Mouse (Mus musculus) CD4-positive naive resting alpha-beta T cell, adult 57 days (primary cell): Measurements from ENCODE around the gene Psmc1. TPM values are rescaled to one million over a fixed set of nuclear protein-coding genes. Genes with fewer than 3 reads are reported as not detected.

ENCODE experiments used
- total RNA-seq: library from RNA; stranded (reverse); gene quantifications from one replicate; pipeline ENCODE4 v1.2.4, GENCODE M21; 2023

The Psmc1 gene
- 67.6 TPM for total RNA-seq

DNA sequence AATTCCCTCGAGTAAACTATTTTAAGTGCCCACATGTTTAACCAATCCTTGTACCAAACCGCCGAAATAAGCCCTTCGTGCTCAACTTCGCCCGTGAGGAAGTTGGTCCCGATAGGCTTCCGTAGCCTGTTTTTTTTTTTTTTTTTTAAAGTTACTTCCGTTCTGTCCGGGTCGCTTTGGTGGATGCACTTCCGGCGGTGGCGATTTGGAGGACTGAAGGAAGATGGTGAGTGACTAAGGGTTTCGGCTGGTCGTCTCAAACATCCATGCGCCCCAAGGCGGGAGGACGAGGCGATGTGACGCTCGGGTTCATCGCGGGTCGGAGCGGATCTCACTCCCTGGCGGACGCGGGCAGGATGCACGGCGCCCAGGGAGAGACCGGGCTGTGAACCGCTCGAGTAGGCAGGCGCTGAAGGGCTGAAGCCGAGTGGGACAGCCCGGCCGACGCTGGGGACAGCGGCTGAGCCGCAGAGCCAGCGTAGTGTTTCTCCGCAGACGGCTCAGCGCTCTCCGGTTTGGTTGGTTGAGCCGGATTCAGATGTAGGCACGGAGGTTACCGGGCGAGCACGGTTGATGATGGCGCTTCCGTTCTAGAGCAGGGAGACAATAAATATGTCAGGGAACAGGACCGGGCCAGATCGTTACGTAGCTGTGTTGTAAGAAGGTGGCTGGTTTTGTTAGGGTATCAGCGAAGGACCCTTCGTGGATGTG lies at the start of gene Psmc1:
Gene Psmc1, plus strand, starts transcription at position 169 of the 711 bp plus-strand sequence.

DNA sequence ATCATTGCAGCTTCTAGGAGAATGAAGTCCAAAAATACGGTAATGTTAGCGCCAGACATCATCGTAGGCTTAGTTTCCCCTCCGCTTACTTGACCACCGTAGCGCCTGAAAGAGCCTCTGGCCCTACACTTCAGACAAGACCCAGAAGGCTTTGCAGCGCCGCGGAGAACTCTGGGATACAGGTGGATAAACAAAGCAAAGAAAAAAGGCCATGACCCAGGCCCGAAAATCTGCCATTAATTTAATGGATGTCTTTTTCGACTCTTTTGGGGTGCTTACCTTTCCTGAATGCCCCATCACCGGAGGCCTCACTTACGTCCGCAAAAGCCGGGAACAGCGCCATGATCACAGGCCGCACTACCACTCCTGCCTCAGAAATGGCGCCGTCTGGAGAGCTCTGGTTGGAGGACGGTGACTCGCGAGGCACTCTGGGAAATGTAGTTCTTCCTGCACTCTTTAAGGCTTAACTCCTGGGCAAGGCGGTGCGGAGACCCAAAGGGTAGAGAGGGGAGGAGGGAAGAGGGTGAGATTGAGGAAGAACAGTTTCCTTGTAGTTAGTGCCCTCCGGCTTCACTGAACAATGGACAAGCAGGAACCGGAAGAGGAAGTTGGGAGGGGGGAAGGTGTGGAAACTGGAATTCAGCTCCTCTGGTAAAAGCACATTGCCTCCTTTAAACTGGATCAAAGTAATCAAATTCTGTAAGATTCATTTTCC lies 49.5 kb downstream of the Psmc1 start, which contains the start of gene Nrde2:
Gene Nrde2, minus strand, starts transcription at position 393 of the 715 bp plus-strand sequence.

Other genes with a start within 250 kb of the Psmc1 start
- gene Efcab11, start 225.7 kb upstream of the Psmc1 start, total RNA-seq, result 0.95 TPM
- gene Tdp1, start 225.6 kb upstream of the Psmc1 start, total RNA-seq, result 25.8 TPM
- gene Kcnk13, start 145.7 kb upstream of the Psmc1 start, total RNA-seq, result 1.9 TPM
- gene Nrde2, start 49.5 kb downstream of the Psmc1 start, total RNA-seq, result 30.1 TPM
- 470 TPM for gene Calm1, start 89.3 kb downstream of the Psmc1 start, total RNA-seq